Mouse (Mus musculus) lung, adult 2 months (tissue): Measurements from ENCODE around the gene Gapdhs. TPM values are rescaled to one million over a fixed set of nuclear protein-coding genes. Genes with fewer than 3 reads are reported as not detected.

Experiments
- DNase-seq: peaks from one replicate; pipeline ENCODE4 v3.0.0; 2022
- H3K4me1 ChIP-seq: fragments of 200-500 bp; 2 replicates; pipeline ENCODE4 v1.6.1; 2011; ENCODE audit warnings: low read length; ENCODE audit not compliant: control insufficient read depth, insufficient read depth
- H3K4me3 ChIP-seq: fragments of 200-500 bp; replicated peaks from 2 replicates; pipeline ENCODE3; 2011; ENCODE audit warnings: low read depth, mild to moderate bottlenecking, control low read depth, low read length; ENCODE audit errors: extremely low read depth
- CTCF ChIP-seq: fragments of 200-500 bp; IDR thresholded peaks from 2 replicates; pipeline ENCODE4 v1.5.1; 2011; ENCODE audit warnings: mild to moderate bottlenecking, low read length, control low read depth; ENCODE audit not compliant: insufficient read depth
- POLR2A ChIP-seq: fragments of 200-500 bp; IDR thresholded peaks from 2 replicates; pipeline ENCODE4 v1.6.1; 2011; ENCODE audit warnings: low read depth, mild to moderate bottlenecking, control low read depth, low read length, borderline replicate concordance; ENCODE audit errors: extremely low read depth
- WGBS: fragments of 180-500 bp; shearing (Covaris S2); methylation state at CpG from one replicate; pipeline ENCODE4 v1.1.7; 2018; 5-methylcytosine and 5-hydroxymethylcytosine counted together
- polyA plus RNA-seq: library from polyadenylated mRNA; depleted of rRNA; stranded (reverse); fragments of >200 nt; gene quantifications from 2 replicates; pipeline ENCODE4 v1.2.3, GENCODE M21; 2012

Gene Gapdhs
- polyA plus RNA-seq, 1 experiment, result 0.27 TPM

GRCm38 (mm10) chr7:30769236-30769635 lies 25.8 kb upstream of the Gapdhs start:
- TF ChIP-seq POLR2A (no peak), CTCF (no peak)
- 31% methylated on average over 9 of the region's 9 CpGs for WGBS
- Histone ChIP-seq H3K4me1 (no peaks in the 10 kb centered on the region), H3K4me3 (no peak overlapping the region)
- DNase-seq, result no peak

GRCm38 (mm10) chr7:30766408-30766807 lies 22.9 kb upstream of the Gapdhs start:
- H3K4me3 ChIP-seq, result no peak overlapping the region
- DNase-seq, result no peak
- 88% methylated on average over 4 of the region's 4 CpGs for WGBS
- no peaks in the 10 kb centered on the region for H3K4me1 ChIP-seq
- TF ChIP-seq CTCF (no peak), POLR2A (no peak)

DNA sequence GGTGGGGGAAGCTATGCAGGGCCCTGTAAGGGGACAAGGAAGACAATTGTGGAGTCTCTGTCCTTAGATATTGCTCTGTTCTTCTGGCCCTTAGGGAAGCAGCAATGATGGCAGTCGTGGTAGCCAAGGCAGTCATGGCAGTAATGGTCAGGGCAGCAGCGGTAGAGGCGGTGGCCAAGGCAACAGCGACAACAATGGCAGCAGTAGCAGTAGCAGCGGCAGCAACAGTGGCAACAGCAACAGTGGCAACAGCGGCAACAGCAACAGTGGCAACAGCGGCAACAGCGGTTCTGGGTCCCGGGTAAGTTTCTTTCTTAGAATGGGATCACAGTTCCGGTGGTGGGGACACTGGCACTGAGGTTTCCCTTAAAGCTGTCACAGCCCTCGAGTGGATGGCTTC lies 21.7 kb upstream of the Gapdhs start:
- no peaks in the 10 kb centered on the region for H3K4me1 ChIP-seq
- WGBS, result 45% methylated on average over 11 of the region's 11 CpGs
- H3K4me3 ChIP-seq, result no peak overlapping the region
- TF ChIP-seq CTCF, result no peak
- no peak for DNase-seq

DNA sequence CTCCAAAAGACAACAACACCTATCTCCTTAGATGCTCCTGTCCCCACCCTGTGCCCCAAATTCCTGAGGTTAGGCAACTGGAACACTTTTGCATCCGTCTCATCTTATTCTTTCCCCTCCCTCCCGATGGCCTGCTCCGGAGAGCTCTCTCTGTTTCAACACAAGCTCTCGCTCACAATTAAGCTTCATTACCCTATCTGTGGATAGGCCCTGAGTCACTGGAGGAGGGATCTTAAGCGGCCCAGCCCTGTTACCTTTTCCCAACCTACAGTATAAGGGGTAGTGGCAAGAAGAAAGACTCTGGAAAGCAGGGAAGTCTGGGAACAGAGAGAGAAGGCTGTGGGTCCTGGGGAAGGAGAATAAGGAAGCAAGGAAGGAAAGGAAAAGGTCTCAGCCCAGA lies 20.0 kb upstream of the Gapdhs start, which contains the start of gene Dmkn:
TSS of gene Dmkn (plus strand) at position 301 of the 400 bp plus-strand sequence.
- no peak for TF ChIP-seq POLR2A
- no peak for TF ChIP-seq CTCF

DNA sequence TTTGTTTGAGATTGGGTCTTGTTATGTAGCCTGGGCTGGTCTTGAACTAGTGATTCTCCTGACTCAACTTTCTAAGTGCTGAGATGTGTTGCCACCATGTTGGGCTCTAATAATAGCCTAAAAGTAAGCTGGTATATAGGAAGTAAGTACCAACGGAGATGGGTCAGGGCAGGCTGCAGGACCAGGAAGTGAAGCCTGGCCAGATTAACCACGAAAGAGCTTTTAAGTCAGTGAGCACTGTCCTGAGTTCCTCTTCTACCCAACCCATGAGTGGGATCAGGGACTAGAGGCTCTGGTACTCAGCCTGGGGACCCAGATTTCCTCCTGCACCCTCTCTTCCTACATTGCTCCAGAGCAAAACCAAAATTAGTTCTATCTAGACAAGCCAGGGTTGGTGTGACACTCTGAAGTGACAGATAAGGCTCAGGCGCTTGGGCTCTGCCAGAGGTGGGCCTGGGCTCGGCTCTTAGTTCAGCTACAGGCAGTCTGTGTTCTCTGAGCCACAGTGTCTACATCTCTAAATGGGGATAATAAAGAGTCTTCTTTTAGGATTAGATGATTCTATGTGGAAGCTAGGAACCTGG lies 18.4 kb upstream of the Gapdhs start:
- no peak overlapping the region for H3K4me3 ChIP-seq
- WGBS, result 43% methylated on average over 4 of the region's 4 CpGs
- no peaks in the 10 kb centered on the region for H3K4me1 ChIP-seq
- TF ChIP-seq CTCF (no peak), POLR2A (no peak)
- DNase-seq, result no peak

More for the DNA sequence above, 20.0 kb upstream of the Gapdhs start, which contains the start of gene Dmkn:
- Histone ChIP-seq H3K4me3 (no peak within 1 kb of the TSS), H3K4me1 (no peaks in the 10 kb centered on the region)
- no peak for DNase-seq
- 57% methylated on average over 5 of the region's 5 CpGs for WGBS

DNA sequence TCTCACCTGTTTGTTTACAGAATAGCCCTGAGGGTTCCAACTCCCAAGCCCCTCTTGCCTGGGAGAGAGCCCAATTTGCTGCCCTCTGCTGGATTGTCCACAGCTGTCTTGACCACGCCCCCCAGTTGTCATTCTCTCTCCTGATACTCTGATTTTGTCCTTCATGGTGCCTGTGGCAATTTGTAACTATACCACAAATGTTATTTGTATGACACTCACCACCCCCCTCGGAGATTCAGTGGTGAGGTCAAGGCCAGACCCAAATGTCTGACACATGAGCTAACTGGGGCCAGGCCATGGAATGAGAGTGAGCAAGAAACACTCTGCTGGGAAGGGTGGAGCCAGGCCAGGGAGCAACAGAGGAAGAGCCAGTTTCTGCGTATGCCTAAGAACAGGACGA lies 15.4 kb upstream of the Gapdhs start:
- no peak for TF ChIP-seq POLR2A
- TF ChIP-seq CTCF, result peak; percentile 29; the same call in 1 of the 2 replicates
- no peak overlapping the region for H3K4me3 ChIP-seq
- 27% methylated on average over 4 of the region's 4 CpGs for WGBS
- no peaks in the 10 kb centered on the region for H3K4me1 ChIP-seq
- DNase-seq, result peak; percentile 16

DNA sequence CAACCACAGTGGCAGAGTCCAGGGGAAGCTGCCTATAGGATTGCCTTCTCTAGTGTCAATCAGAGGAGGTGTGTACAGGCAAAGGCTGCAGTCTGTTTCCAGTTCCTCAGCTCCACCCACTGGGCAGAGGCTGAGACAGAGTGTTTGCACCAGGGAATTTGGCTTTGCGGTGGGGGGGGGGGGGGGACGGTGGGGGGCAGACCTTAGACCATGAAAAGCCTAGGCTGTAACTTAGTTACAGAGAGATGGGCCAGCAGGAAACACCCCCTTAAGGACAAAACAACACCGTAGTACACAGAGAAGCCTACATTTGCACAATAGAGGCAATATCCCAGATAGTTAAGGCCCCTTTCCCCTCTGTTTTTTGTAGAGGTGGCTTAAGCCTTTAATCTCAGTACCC lies 13.5 kb upstream of the Gapdhs start:
- Histone ChIP-seq H3K4me1 (no peaks in the 10 kb centered on the region), H3K4me3 (no peak overlapping the region)
- no peak for DNase-seq
- WGBS, result 63% methylated on average over 3 of the region's 3 CpGs
- TF ChIP-seq POLR2A, result no peak
- TF ChIP-seq CTCF, result no peak

- TF ChIP-seq POLR2A (no peak), CTCF (no peak)
- H3K4me1 ChIP-seq, result no peaks in the 10 kb centered on the region
- no peak within 1 kb of the TSS for H3K4me3 ChIP-seq
- DNase-seq, result no peak
- 50% methylated on average over 5 of the region's 5 CpGs for WGBS
Measured at GRCm38 (mm10) chr7:30751086-30751669, 7.7 kb upstream of the Gapdhs start, which contains the start of gene Sbsn. Gene Sbsn, plus strand, starts transcription at chr7:30751471.

DNA sequence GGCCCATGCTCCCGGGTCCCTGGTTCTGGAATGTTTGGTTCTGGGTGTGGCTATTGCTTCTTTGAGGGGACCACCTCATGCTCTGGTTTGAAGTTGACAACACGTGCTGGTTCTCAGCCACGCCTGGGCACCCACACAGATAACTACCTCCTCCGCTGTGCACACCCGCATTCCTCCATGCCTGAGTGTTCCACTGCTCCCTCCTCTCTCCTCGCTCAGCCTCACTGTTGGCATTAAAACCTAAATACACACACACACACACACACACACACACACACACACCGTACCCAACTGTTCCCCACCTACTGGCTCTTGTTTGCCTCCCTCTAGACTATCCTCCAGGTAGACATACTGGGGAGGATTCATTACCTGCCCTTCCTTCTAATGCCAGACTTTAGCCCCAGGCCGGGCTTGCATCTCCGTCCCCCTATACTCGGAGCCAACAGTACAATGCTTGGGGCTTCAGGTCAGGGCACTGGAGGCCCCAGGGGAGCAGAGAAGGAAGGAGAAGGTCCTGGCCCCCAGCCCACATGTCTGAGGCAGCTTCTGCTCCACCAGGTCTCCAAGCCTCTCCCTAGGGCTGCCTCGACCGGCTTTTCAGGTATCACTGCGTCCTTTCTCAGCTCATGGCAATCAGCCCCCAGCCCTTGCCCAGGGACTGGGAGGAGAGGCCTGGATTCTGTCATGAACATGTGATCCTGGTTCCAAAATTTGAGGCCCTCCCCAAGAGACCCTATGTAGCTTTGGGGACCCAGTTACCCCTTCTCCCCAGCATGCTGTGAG lies 6.5 kb upstream of the Gapdhs start:
- no peak for DNase-seq
- 71% methylated on average over 13 of the region's 13 CpGs for WGBS
- TF ChIP-seq CTCF (no peak), POLR2A (no peak)
- no peak overlapping the region for H3K4me3 ChIP-seq
- H3K4me1 ChIP-seq, result no peaks in the 10 kb centered on the region

DNA sequence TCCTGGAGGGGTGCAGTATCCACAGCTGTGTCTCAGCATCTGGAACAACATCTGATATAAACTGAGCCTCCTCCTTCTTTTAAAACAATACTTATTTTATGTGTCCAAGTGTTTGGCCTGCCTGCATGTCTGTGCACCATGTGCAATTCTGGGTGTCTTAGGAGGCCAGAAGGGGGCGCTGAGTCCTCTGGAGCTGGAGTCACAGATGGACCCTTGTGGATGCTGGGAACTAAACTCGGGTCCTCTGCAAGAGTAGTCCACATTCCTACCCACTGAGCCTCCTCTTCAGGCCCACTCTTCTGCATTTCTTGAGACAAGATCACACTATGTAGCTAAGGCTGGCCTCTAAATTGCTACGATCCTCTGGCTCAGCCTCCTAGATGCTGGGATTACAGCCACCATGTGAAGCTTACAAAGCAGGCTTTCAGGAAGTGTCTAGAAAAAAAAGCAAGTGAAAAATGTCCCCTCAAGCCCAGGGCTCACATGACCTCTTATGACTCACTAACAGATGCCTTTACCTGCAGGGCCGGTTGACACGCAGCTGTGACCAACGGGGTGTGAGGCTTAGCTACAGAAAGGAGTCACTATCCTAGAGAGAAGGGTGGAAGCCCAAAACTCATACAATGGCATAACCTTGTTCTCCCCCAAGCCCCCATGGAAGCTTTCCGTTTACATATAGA lies 4.2 kb upstream of the Gapdhs start:
- 79% methylated on average over 7 of the region's 7 CpGs for WGBS

More for the DNA sequence above, 4.2 kb upstream of the Gapdhs start:
- DNase-seq, result no peak
- no peak overlapping the region for H3K4me3 ChIP-seq
- no peaks in the 10 kb centered on the region for H3K4me1 ChIP-seq
- TF ChIP-seq POLR2A, result no peak
- TF ChIP-seq CTCF, result no peak
